Mouse (Mus musculus): Measurements from ENCODE around the gene Pam.
A peak's percentile ranks its signal among the peaks of the same experiment; 100 is the strongest.
"Not testable (repeated sequence)": the region's sequence is repeated elsewhere in the genome, so short reads cannot be mapped to it uniquely, and the experiment has no call there.

Gene Pam

GRCm38 (mm10) chr1:97969765-97970164 is 125.7 kb downstream of the Pam start:
- DNase-seq (ENCODE audit: low spot score in 2 of 2): no peak

- DNase-seq (ENCODE audit: low spot score in 2 of 2): peak; percentile 28 to 49
These were observed 131.7 kb downstream of the Pam start for GRCm38 (mm10) chr1:97963711-97964110.

GRCm38 (mm10) chr1:97962134-97962533 is 133.3 kb downstream of the Pam start:
- DNase-seq (ENCODE audit: low spot score in 2 of 2): peak; percentile 70 to 83

- DNase-seq (ENCODE audit: low spot score in 2 of 2): no peak
These were observed 134.8 kb downstream of the Pam start for GRCm38 (mm10) chr1:97960681-97961080.

- DNase-seq (ENCODE audit: low spot score in 2 of 2): no peak
These were observed 135.3 kb downstream of the Pam start for GRCm38 (mm10) chr1:97960124-97960523.

GRCm38 (mm10) chr1:97958759-97959158 is 136.7 kb downstream of the Pam start:
- DNase-seq (ENCODE audit: low spot score in 2 of 2): no peak

GRCm38 (mm10) chr1:97949258-97949657 is 146.2 kb downstream of the Pam start:
- not testable (repeated sequence) for DNase-seq (ENCODE audit: low spot score in 2 of 2)

- DNase-seq (ENCODE audit: low spot score in 2 of 2): no peak
These were observed 148.3 kb downstream of the Pam start for GRCm38 (mm10) chr1:97947100-97947499.

GRCm38 (mm10) chr1:97943908-97944608 is 151.4 kb downstream of the Pam start:
- DNase-seq (ENCODE audit: low spot score in 2 of 2): no peak

- no peak for DNase-seq (ENCODE audit: low spot score in 2 of 2)
These were observed 152.0 kb downstream of the Pam start for GRCm38 (mm10) chr1:97943402-97943801.

- DNase-seq (ENCODE audit: low spot score in 2 of 2): no peak
These were observed 152.5 kb downstream of the Pam start for GRCm38 (mm10) chr1:97942966-97943365.

GRCm38 (mm10) chr1:97938586-97938985 is 156.9 kb downstream of the Pam start:
- no peak for DNase-seq (ENCODE audit: low spot score in 2 of 2)

- DNase-seq (ENCODE audit: low spot score in 2 of 2): no peak
These were observed 157.4 kb downstream of the Pam start for GRCm38 (mm10) chr1:97938053-97938452.

- no peak for DNase-seq (ENCODE audit: low spot score in 2 of 2)
These were observed 160.5 kb downstream of the Pam start for GRCm38 (mm10) chr1:97934940-97935339.

GRCm38 (mm10) chr1:97931220-97931619 is 164.2 kb downstream of the Pam start:
- DNase-seq (ENCODE audit: low spot score in 2 of 2): no peak

- peak in 1 of 2 experiments; percentile 26 for DNase-seq (ENCODE audit: low spot score in 2 of 2)
These were observed 165.9 kb downstream of the Pam start for GRCm38 (mm10) chr1:97929415-97930028.

GRCm38 (mm10) chr1:97926789-97927188 is 168.7 kb downstream of the Pam start:
- no peak for DNase-seq (ENCODE audit: low spot score in 2 of 2)

GRCm38 (mm10) chr1:97926017-97926540 is 169.4 kb downstream of the Pam start:
- DNase-seq (ENCODE audit: low spot score in 2 of 2): no peak

- no peak for DNase-seq (ENCODE audit: low spot score in 2 of 2)
These were observed 173.1 kb downstream of the Pam start for GRCm38 (mm10) chr1:97922395-97922794.

- no peak for DNase-seq (ENCODE audit: low spot score in 2 of 2)
These were observed 173.6 kb downstream of the Pam start for GRCm38 (mm10) chr1:97921886-97922285.

- DNase-seq (ENCODE audit: low spot score in 2 of 2): no peak
These were observed 177.0 kb downstream of the Pam start for GRCm38 (mm10) chr1:97918495-97918894.

GRCm38 (mm10) chr1:97916971-97917234 is 178.5 kb downstream of the Pam start:
- DNase-seq (ENCODE audit: low spot score in 2 of 2): no peak

- DNase-seq (ENCODE audit: low spot score in 2 of 2): no peak
These were observed 179.1 kb downstream of the Pam start for GRCm38 (mm10) chr1:97916218-97916970.
